Mouse (Mus musculus): Measurements from ENCODE around the gene Khsrp. TPM values are rescaled to one million over a fixed set of nuclear protein-coding genes. Genes with fewer than 3 reads are reported as not detected.

The Khsrp gene
- total RNA-seq, 2 experiments from 2014 or later: 141 to 156 TPM

GRCm38 (mm10) chr17:56988921-56989430 is 42.3 kb downstream of the Khsrp start:
- DNase-seq (ENCODE audit: low spot score in 2 of 2): no peak

GRCm38 (mm10) chr17:56988441-56988840 is 42.9 kb downstream of the Khsrp start:
- no peak for DNase-seq (ENCODE audit: low spot score in 2 of 2)

GRCm38 (mm10) chr17:56986105-56986805 is 45.1 kb downstream of the Khsrp start:
- no peak for DNase-seq (ENCODE audit: low spot score in 2 of 2)

GRCm38 (mm10) chr17:56985656-56986055 is 45.7 kb downstream of the Khsrp start:
- no peak for DNase-seq (ENCODE audit: low spot score in 2 of 2)

GRCm38 (mm10) chr17:56984886-56985285 is 46.4 kb downstream of the Khsrp start:
- DNase-seq (ENCODE audit: low spot score in 2 of 2): no peak

GRCm38 (mm10) chr17:56982013-56982412 is 49.3 kb downstream of the Khsrp start, which contains the start of gene Acer1:
TSS of gene Acer1 (minus strand) at chr17:56982126.
- no peak for DNase-seq (ENCODE audit: low spot score in 2 of 2)

GRCm38 (mm10) chr17:56981049-56981448 is 50.3 kb downstream of the Khsrp start:
- DNase-seq (ENCODE audit: low spot score in 2 of 2): no peak

- no peak for DNase-seq (ENCODE audit: low spot score in 2 of 2)
These were observed 51.8 kb downstream of the Khsrp start for GRCm38 (mm10) chr17:56979524-56979923.

GRCm38 (mm10) chr17:56976531-56977390 is 54.6 kb downstream of the Khsrp start:
- DNase-seq (ENCODE audit: low spot score in 2 of 2): no peak

GRCm38 (mm10) chr17:56975391-56975790 is 55.9 kb downstream of the Khsrp start:
- no peak for DNase-seq (ENCODE audit: low spot score in 2 of 2)

GRCm38 (mm10) chr17:56974708-56975240 is 56.5 kb downstream of the Khsrp start:
- DNase-seq (ENCODE audit: low spot score in 2 of 2): no peak

- no peak for DNase-seq (ENCODE audit: low spot score in 2 of 2)
These were observed 57.2 kb downstream of the Khsrp start for GRCm38 (mm10) chr17:56973956-56974707.

Other genes with a start within 250 kb of the Khsrp start
- gene Rfx2, start 200.5 kb downstream of the Khsrp start, total RNA-seq (2021): 1 to 10 TPM; 7.4 to 7.6 TPM
- gene Acsbg2, start 157.1 kb downstream of the Khsrp start, total RNA-seq (2021): under 1 TPM in 1 of 2 experiments, not detected in 1; 0.25 TPM
- gene 1700061G19Rik, start 156.0 kb downstream of the Khsrp start, total RNA-seq (2021): 1 to 10 TPM; 1.1 to 2.7 TPM
- gene Mllt1, start 96.1 kb downstream of the Khsrp start, total RNA-seq (2021): 10 to 100 TPM; 34.4 to 38.9 TPM
- under 1 TPM; 0.17 to 0.28 TPM for gene Acer1, start 49.4 kb downstream of the Khsrp start, total RNA-seq (2021)
- gene Clpp, start 41.2 kb downstream of the Khsrp start, total RNA-seq (2021): 10 to 100 TPM; 79.6 to 82.7 TPM
- gene Alkbh7, start 34.2 kb downstream of the Khsrp start, total RNA-seq (2021): 10 to 100 TPM; 63.6 to 63.7 TPM
- 1 to 10 TPM in 1 of 2 experiments, not detected in 1; 1.8 TPM for gene Pspn, start 31.5 kb downstream of the Khsrp start, total RNA-seq (2021)
- 10 to 100 TPM; 55.7 to 58.6 TPM for gene Gtf2f1, start 20.2 kb downstream of the Khsrp start, total RNA-seq (2021)
- under 1 TPM; 0.25 to 0.45 TPM for gene Gm17949, start 20.1 kb downstream of the Khsrp start, total RNA-seq (2021)
- not detected for gene Slc25a41, start 10.1 kb upstream of the Khsrp start, total RNA-seq (2021)
- 1 to 10 TPM; 2.6 to 7.3 TPM for gene Crb3, start 27.6 kb upstream of the Khsrp start, total RNA-seq (2021)
- gene Slc25a23, start 28.3 kb upstream of the Khsrp start, total RNA-seq (2021): 10 to 100 TPM; 80.0 to 85.9 TPM
- gene Dennd1c, start 47.0 kb upstream of the Khsrp start, total RNA-seq (2021): 1 to 10 TPM; 1.6 to 2.6 TPM
- gene Tubb4a, start 56.3 kb upstream of the Khsrp start, total RNA-seq (2021): 10 to 100 TPM; 15.7 to 27.3 TPM
- under 1 TPM; 0.40 to 0.45 TPM for gene Tnfsf9, start 73.8 kb upstream of the Khsrp start, total RNA-seq (2021)
- gene Cd70, start 118.3 kb upstream of the Khsrp start, total RNA-seq (2021): not detected
- gene Tnfsf14, start 162.7 kb upstream of the Khsrp start, total RNA-seq (2021): under 1 TPM in 1 of 2 experiments, not detected in 1; 0.28 TPM
- 100 to 1,000 TPM in 1 of 2 experiments, 10 to 100 TPM in 1; 60.7 to 452 TPM for gene C3, start 196.6 kb upstream of the Khsrp start, total RNA-seq (2021)
- 10 to 100 TPM; 50.3 to 52.5 TPM for gene Gpr108, start 216.9 kb upstream of the Khsrp start, total RNA-seq (2021)
- gene Trip10, start 217.9 kb upstream of the Khsrp start, total RNA-seq (2021): 10 to 100 TPM; 52.1 to 58.4 TPM
- 1 to 10 TPM; 2.7 to 3.3 TPM for gene Vav1, start 247.6 kb upstream of the Khsrp start, total RNA-seq (2021)